Mouse (Mus musculus) stomach, postnatal 0 days (tissue): ENCODE data around the gene Kcnip4.

Source experiments
- CTCF ChIP-seq: IDR thresholded peaks from 2 replicates; pipeline ENCODE4 v1.5.1; 2016; ENCODE audit warnings: antibody characterized with exemption, low read depth, mild to moderate bottlenecking, moderate library complexity
- EP300 ChIP-seq: optimal IDR thresholded peaks from 2 replicates; pipeline ENCODE3; 2016; ENCODE audit warnings: antibody characterized with exemption

GRCm38 (mm10) chr5:49241708-49242107 is 283.0 kb downstream of the Kcnip4 start:
- TF ChIP-seq EP300 = no peak
- no peak for TF ChIP-seq CTCF
